Mouse (Mus musculus) limb, embryonic 14.5 days (tissue): ENCODE measurements at regions not wholly inside any gene's neighbourhood (a gene's known extent, or its start where the extent isn't known, plus 50 kb on each side); places are given as distances from the start of the nearest gene placed in this dataset.

Experiments
- ATAC-seq: fragments of 200-750 bp; cut with Nextera tagmentation; 2 replicates; pipeline ENCODE4 v1.8.0; 2017; ENCODE audit warnings: low read depth, moderate number of reproducible peaks, moderate TSS enrichment; ENCODE audit not compliant: low FRiP score
- DNase-seq: peaks from one replicate; pipeline ENCODE4 v3.0.0-alpha.2; 2015; ENCODE audit warnings: low spot score
- H3K27ac ChIP-seq: fragments of 300-500 bp; sonication (generic); replicated peaks from 2 replicates; pipeline ENCODE4 v1.5.1; 2014; ENCODE audit warnings: low read depth, mild to moderate bottlenecking, low read length, moderate library complexity, mixed read lengths
- H3K27me3 ChIP-seq: fragments of 300-500 bp; sonication (generic); 2 replicates; pipeline ENCODE4 v1.6.1; 2014; ENCODE audit warnings: low read length, mixed read lengths; ENCODE audit not compliant: control insufficient read depth, insufficient read depth
- H3K36me3 ChIP-seq: fragments of 300-500 bp; sonication (generic); 2 replicates; pipeline ENCODE4 v1.6.1; 2014; ENCODE audit warnings: mild to moderate bottlenecking, low read length, moderate library complexity, mixed read lengths; ENCODE audit not compliant: control insufficient read depth, insufficient read depth
- H3K4me1 ChIP-seq: fragments of 300-500 bp; sonication (generic); 2 replicates; pipeline ENCODE4 v1.6.1; 2014; ENCODE audit warnings: antibody characterized with exemption, low read length, mixed read lengths; ENCODE audit not compliant: control insufficient read depth, insufficient read depth
- H3K4me2 ChIP-seq: fragments of 300-500 bp; sonication (generic); replicated peaks from 2 replicates; pipeline ENCODE4 v1.6.1; 2014; ENCODE audit warnings: low read depth, mild to moderate bottlenecking, low read length, moderate library complexity; ENCODE audit not compliant: severe bottlenecking
- H3K4me3 ChIP-seq: fragments of 300-500 bp; sonication (generic); replicated peaks from 2 replicates; pipeline ENCODE4 v1.5.1; 2014; ENCODE audit warnings: low read length
- H3K9ac ChIP-seq: fragments of 300-500 bp; sonication (generic); 2 replicates; pipeline ENCODE4 v1.6.1; 2014; ENCODE audit warnings: mild to moderate bottlenecking, low read depth, low read length, moderate library complexity; ENCODE audit not compliant: severe bottlenecking
- H3K9me3 ChIP-seq: fragments of 300-500 bp; sonication (generic); 2 replicates; pipeline ENCODE4 v1.6.1; 2016; ENCODE audit warnings: low read length; ENCODE audit not compliant: control insufficient read depth
- POLR2A ChIP-seq: fragments of 200-500 bp; IDR thresholded peaks from 2 replicates; pipeline ENCODE4 v1.8.0; 2012; ENCODE audit warnings: inconsistent platforms, mild to moderate bottlenecking, moderate library complexity, borderline replicate concordance; ENCODE audit not compliant: insufficient read depth, insufficient read length; ENCODE audit errors: extremely low read depth

- no peak overlapping the region for H3K4me3 ChIP-seq
- ATAC-seq: no peak
- TF ChIP-seq POLR2A: no peak
- H3K4me2 ChIP-seq: no peak overlapping the region
- no peaks in the 10 kb centered on the region for H3K27me3 ChIP-seq
- no peaks in the 10 kb centered on the region for H3K4me1 ChIP-seq
- H3K36me3 ChIP-seq: no peaks in the 10 kb centered on the region
- no peak for DNase-seq
- H3K9ac ChIP-seq: no peak overlapping the region
- no peak overlapping the region for H3K27ac ChIP-seq
- H3K9me3 ChIP-seq: no peaks in the 10 kb centered on the region
Measured at GRCm38 (mm10) chr9:76646383-76646782, 79.5 kb upstream of the Fam83b start.
